Mouse (Mus musculus): Measurements from ENCODE around the gene Tmem253.
"Not testable (repeated sequence)": the region's sequence is repeated elsewhere in the genome, so short reads cannot be mapped to it uniquely, and the experiment has no call there.

Gene Tmem253

DNA sequence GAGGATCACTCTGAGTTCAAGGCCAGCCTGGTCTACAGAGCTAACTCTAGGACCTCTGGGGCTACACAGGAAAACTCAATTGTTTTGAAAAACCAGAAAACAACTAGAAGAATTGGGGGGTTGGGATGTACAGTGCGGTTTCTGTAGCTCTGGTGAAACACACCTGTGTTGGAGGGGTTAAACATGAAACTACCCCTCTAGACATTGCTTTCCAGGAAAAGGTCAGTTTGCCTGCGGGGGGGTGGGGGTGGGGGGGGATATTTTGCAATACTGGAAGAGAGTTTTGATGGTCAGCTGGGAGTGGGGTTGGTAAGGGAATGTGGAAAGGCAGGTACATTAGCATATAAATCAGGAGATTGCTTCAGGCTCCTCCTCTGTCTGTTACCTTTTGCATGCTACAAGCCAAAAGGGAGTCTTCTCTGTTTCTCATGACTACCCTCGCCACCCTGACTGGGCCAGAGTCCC, 6.8 kb downstream of the Tmem253 start:
- DNase-seq: no peak

DNA sequence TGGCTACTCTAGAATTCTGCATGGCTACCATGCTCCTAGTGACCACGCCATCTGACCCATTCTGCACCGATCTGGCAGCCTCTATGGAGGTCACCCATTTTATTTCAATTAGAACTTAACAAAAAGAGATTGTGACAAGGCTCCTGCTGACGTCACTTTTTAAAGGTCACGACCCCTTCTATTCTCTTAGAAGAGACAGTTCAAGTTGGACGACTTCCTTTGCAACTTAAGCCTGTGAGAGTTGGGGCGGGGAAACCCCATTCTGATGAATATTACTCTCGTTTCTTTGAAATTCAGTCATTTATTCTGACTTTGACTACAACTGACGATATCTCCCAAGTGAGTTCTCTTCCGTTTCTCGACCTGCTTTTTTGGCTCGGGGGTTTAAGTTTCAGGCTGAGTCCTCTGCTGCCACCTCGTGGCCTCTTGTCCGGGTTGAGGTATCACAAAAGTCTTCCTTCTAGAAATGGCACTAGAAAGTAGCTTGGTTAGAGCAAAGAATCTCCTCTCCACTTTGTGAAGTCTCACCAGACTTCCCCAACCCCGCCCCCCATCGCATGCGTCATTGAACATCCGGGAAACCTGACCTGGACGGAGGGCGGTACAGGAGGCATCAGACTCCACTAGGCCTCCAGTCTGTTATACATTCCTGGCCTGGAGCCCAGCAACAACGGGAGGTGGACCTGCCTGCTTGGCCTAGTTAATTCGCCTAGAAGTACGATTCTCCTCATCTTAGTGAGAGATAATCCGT, 7.4 kb downstream of the Tmem253 start:
- DNase-seq: peak; percentile 94

DNA sequence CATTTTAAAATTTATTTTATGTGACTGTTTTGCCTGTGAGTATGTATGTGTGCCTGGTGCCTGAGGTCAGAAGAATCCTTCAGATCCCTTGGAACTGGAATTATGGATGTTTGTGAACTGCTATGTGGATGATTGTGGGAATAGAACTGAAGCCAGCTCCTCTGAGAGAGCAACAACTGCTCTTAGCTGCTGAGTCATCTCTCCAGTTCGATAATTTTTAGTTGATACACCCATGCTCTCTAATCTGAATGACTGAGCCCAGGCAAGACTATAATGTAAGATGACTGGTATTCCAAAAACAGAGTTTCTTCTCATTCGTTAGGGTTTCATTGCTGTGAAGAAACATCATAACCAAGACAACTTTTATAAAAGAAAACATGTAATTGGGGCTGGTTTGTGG, 8.7 kb downstream of the Tmem253 start:
- no peak for DNase-seq

DNA sequence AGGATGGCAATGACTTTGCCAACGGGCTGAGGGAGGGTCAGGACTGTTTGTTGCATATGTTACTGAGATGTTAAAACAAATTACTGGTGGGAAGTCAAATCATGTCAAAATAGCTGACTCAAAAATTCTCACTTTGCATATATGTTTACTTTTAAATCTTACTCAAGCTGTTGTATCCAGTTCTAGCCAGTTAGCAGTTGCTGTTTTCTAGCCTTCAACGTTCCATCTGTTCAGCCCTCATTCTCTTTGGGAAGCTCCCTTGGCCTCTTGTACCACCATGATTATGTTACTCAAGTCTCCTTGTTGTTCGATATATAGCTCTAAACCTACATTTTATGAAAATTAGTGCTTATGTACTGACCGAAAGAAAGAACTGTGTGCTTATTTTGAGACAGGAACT, 10.9 kb downstream of the Tmem253 start:
- no peak for DNase-seq

DNA sequence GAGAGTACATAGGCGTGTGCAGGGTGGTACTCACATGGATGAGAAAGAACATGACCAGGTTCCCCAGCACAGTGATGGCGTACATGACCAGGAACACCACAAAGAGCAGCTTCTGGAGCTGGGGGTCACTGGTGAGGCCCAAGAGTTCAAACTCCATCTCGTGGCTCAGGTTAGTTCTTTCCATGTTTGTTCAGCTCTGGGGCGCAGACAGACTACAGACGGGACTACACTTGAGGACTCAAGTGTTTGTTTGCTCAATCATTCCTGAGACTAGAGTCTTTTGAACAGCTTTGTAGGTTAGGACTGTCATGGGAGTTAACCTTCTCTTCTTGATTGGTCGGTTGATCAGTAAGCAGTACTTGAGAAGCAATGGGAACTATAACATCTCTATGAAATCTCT, 20.5 kb downstream of the Tmem253 start:
- no peak for DNase-seq

DNA sequence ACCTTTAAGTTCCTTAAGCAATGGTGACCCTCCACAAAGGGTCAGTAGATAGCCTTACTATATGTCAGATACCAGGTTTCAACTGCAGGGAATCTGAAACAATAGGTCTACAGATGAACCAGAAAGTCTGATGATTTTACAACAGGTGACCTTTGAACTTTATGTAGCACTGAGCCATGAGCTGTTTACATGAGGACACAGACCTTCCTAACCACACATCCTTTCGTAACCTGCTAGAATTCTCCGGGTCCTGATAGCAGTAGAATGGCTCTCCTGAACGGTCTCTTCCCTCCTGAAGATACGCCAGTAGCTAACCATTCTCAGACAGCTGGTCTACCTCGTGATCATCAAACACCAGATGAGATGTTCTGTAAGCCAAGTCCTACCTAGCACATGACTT, 23.9 kb downstream of the Tmem253 start:
- no peak for DNase-seq

DNA sequence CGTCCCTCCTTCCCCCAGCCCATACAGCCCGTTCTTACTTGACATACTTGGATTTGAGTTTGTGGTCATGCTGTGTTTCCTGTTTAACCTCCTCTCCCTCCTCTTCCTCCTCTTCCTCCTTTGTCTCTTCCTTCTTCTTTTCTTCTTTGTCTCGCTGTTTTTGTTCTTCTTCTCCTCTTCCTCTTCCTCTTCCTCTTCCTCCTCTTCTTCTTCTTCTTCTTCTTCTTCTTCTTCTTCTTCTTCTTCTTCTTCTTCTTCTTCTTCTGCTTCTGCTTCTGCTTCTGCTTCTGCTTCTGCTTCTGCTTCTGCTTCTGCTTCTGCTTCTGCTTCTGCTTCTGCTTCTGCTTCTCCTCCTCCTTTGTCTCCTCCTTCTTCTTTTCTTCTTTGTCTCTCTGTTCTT, 26.9 kb downstream of the Tmem253 start, which contains the start of gene Olfr221:
Olfr221 (minus strand) TSS at position 101 of the 400 bp plus-strand sequence.
- not testable (repeated sequence) for DNase-seq

DNA sequence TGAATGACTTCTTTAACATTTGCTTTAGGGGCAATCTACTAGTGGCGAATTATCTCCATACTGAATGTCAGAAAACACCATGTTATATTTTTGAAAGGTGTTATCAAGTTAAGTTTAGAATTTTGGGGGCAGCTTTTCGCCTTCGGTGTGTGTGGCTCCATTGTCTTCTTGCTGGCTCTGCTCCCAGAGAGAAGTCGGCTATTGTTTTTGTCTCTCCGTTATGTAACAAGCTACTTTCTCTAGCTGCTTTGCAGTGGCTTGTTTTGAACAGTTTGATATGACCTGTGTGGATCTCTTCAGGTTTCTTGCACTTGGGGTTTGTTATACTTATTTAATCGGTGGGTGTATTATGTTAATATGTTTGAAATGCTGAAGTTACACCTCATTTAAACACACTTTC, 28.0 kb downstream of the Tmem253 start:
- DNase-seq: no peak

DNA sequence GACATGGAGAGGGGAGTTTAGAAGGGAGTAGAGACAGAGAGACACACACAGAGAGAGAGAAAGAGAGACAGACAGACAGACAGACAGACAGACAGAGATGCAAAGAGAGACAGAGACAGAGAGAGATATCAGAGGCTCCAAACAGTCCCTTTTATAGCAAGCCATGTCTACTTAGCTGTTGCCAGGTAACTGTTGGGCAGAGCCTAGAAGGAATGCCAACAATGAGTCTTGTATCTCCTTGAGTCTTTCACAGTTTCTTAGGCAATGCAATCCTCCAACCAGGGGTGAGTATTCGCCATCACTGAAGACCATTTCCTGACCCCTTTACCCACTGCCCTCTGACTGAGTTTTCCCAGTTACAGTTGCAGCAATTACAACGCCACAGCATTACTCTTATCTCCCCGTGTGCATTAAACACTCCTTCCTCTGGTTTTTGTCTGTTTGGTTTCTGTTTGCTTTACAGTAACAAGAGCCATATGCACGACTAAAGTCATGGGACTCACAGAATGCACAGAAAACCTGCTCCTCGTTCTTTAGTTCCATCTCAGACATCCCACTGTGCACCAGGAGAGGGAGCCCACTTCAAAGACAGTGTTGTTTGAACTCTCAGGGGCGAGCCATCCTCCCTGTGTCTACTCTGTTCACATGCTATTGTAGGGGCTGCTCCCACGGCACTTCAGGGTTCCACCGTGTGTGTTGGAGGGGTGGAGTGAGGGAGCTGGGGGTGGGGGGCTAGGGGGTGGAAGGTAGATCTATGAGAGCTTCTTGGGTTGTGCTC, 29.6 kb downstream of the Tmem253 start:
- DNase-seq: peak; percentile 63

DNA sequence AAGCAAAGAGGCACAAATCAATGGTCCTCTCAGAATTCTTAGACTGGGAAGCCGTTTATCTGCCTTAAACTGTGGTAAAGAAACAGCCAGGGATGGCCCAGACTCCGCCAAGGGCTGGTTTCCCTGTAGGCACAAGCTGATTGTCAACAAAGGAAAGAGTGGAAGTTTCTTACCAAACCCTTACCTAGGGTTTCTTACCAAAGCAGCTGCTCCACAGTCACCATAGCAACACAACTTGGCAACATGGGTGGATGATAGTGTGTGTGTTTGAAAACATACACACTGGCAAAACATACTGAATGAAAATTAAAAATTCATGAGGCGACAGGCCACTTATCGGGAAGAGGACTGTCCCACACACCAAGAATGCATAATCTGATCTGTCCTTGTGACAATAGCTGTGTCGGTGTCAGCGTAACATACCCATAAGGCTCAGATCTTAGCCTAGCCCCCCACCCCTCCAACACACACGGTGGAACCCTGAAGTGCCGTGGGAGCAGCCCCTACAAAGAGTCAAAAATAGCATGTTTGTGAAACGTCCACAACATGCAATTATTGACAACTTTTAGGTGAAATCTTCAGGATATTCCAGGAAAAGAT, 30.6 kb downstream of the Tmem253 start:
- DNase-seq: no peak

DNA sequence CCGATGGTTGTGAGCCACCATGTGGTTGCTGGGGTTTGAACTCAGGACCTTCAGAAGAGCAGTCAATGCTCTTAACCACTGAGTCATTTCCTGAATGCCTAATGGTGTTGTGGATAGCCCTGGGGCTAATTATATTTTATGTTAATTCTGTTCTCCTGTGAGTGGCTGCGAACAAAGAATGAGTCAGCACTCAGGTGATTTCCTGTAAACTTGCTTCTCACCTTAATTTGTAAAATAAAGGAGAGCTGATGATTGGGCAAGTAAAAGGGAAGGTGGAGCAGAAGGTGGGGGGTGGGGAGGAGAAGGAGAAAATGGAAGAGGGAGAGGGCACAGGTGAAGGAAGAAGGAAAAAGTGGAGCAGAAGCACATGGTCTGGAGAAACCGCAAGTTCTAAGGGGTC, 37.3 kb downstream of the Tmem253 start:
- not testable (repeated sequence) for DNase-seq

DNA sequence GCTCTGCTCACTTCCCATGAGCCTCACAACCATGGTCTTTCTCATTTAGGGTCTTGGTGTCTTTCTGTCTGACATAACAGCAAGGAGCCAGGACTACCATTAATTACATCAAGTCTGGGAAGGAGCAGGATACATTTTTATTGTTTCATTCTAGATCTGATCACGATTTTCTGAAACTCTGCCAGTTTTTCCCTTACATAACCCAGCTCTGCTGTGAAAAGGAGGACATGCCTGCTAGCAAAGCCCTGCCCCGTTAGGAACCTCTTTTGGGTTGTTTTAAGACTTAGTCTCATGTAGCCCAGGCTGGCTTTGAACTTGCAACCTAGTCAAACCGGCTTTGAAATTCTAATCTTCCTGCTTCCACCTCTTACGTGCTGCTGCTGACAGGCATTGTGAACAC, 44.5 kb downstream of the Tmem253 start:
- no peak for DNase-seq

DNA sequence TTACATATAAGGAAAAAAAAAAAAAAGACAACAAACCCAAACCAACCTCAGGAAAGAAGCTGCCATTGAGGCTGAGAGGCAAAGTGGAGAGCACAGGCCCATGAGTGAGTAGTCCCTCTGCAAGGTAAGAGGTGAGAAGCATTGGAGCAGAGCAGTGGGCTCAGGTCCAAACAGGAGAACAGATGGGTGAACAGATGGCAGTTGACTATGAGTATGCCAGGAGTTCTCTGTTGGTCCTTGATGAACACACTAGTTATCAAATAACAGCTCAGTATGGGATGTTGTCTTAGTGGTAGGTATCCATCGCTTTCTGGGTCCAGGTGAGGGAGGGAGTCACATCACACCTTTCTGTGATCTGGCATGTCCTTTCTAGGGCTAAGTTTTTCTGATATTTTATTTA, 45.3 kb downstream of the Tmem253 start:
- DNase-seq: no peak

DNA sequence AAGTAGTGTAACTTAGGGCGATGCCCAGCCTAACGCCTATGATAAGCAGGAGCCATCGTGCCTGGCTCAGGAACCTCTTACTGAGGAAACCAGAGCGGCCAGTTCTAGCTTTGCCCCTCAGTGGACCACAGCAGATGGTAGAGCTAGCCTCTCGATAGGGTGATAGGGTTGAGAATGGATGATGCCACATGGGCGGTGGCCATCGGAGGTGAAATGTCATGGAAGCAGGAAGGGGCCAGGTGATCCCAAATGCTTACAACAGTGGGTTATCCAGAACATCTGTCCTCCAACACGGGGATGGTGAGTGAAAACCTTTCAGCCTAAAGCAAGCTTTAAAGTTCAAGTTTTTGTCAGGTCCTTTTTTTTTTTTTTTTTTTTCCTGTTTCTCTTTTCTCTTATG, 46.3 kb downstream of the Tmem253 start:
- DNase-seq: no peak

DNA sequence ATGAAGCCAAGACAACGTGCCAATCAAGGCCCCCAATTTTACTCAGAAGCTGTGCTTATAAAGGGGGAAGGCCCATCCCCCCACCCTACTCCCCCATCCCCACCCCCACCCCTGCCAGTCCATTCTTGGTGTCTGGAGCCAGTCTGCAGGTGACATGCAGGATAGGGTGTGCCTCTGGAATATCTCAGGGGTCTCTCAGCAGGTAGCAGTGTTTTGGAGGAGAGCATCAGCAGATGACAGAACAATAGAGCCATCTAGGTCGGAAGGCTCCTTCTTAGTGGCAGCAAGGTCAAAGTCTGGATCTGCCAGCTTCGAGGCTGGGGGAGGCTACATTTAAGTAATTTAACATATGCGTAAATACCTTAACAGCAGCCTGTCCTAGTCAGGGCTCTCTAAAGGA, 50.7 kb downstream of the Tmem253 start:
- no peak for DNase-seq

Data from thymus, postnatal 25 days (tissue).